Mouse (Mus musculus): ENCODE data around the gene Olfr715b.
"Not testable (repeated sequence)": the region's sequence is repeated elsewhere in the genome, so short reads cannot be mapped to it uniquely, and the experiment has no call there.

Gene Olfr715b

GRCm38 (mm10) chr7:107110269-107110668 is at the start of gene Olfr715b:
Gene Olfr715b (minus strand): TSS chr7:107110369.
- ATAC-seq (ENCODE audit: insufficient number of reproducible peaks, low FRiP score, low TSS enrichment): not testable (repeated sequence)

DNA sequence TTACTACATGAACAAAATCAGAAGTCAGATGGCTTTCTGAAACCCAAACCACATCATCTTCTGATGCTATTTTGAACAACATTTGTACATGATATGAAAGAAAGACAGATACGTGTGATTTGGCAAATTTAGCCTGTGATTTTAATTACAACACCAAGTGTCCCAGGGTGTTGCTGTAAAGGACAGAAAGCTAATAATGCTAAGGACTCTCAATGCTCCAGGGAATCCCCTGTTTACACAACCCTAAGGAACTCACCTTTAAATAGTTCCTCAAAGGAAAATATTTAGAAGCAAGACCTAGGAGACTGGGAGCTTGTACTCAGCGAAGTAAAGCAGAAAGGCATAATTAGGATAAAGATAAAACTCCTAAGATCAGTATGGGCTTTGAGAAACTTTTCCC is 27.9 kb upstream of the Olfr715b start, which contains the start of gene Olfr716:
Gene Olfr716, plus strand, starts transcription at position 301 of the 400 bp plus-strand sequence.
- not testable (repeated sequence) for ATAC-seq (ENCODE audit: insufficient number of reproducible peaks, low FRiP score, low TSS enrichment)

GRCm38 (mm10) chr7:107130983-107131382 is 20.8 kb upstream of the Olfr715b start, which contains the start of gene Olfr715:
Gene Olfr715 (minus strand): TSS chr7:107131083.
- ATAC-seq (ENCODE audit: insufficient number of reproducible peaks, low FRiP score, low TSS enrichment): not testable (repeated sequence)

DNA sequence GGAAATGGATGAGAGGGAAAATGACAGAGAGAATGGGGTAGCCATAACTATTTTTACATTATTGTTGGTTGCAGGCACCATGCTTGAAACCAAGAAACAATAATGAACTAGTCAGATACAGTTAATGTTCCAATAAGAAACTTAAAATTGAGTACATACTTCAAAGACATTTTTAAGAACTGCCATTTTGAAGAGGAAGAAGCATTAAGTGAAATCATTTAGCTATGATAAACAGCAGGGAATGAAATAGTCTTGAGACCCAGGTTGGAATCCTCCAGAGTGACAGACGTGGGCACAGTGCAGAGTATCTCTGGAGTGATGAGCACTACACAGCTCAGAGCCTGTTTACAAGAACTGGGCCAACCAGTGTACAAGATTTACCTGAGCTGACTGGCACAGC is 17.2 kb downstream of the Olfr715b start, which contains the start of gene Olfr17:
Gene Olfr17, plus strand, starts transcription at position 301 of the 400 bp plus-strand sequence.
- no peak for ATAC-seq (ENCODE audit: insufficient number of reproducible peaks, low FRiP score, low TSS enrichment)

- ATAC-seq (ENCODE audit: insufficient number of reproducible peaks, low FRiP score, low TSS enrichment): no peak
These were observed 39.5 kb downstream of the Olfr715b start, which contains the start of gene Olfr714 for GRCm38 (mm10) chr7:107070681-107071080. Gene Olfr714 (plus strand): TSS chr7:107070981.
